In the genomic region with DNA sequence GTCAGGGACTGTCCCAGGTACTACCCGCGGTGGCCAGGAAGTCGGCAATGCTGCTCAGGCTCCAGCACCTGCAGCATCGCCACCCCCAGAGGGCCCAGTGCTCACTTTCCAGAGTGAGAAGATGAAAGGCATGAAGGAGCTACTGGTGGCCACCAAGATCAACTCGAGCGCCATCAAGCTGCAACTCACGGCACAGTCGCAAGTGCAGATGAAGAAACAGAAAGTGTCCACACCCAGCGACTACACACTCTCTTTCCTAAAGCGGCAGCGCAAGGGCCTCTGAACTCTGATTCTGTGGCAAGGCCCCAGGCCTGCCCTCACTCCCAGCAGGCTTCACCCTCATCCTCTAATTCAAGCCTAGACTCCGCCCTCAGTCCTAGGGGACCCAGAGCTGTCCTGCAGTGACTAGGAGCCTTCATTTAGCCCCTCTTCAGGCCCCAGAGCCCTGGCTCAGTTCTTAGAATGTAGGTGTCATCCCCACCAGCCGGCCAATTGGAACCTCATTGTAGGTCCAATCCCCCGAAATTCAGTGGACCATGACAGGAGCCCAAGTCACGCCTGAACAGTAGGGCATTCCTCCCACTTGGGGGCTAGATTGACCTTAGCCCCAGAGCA, we compare ENCODE assay signal across 8 mouse cellular contexts. TPM values are rescaled to one million over a fixed set of nuclear protein-coding genes. Genes with fewer than 3 reads are reported as not detected.
DNase-seq lines count a peak whose midpoint lies in the region; ATAC-seq and TF ChIP-seq lines count a peak whose summit lies in the region.

No protein-coding gene starts in this region.

- peak overlapping the region; percentile 98 for H3K4me2 ChIP-seq in heart, embryonic 11.5 days
- peak overlapping the region; percentile 95; the same call in 1 of the 2 replicates for H3K4me2 ChIP-seq in kidney, embryonic 14.5 days (replicated peaks; ENCODE audit: low read depth, low read length)
- H3K4me2 ChIP-seq in stomach, embryonic 14.5 days (replicated peaks; ENCODE audit: low read depth, low read length): peak overlapping the region; percentile 78; the same call in 1 of the 2 replicates

- peaks cover 29% of the 10 kb centered on the region for H3K36me3 ChIP-seq in heart, embryonic 11.5 days (ENCODE audit: control insufficient read depth, insufficient read depth, low read length)
- peaks cover 45% of the 10 kb centered on the region for H3K36me3 ChIP-seq in kidney, embryonic 14.5 days (ENCODE audit: control insufficient read depth, insufficient read depth, low read length)
- peaks cover 31% of the 10 kb centered on the region for H3K36me3 ChIP-seq in stomach, embryonic 14.5 days (ENCODE audit: control insufficient read depth, insufficient read depth, low read length)

- no peak for ATAC-seq in heart, embryonic 11.5 days (replicated peaks; ENCODE audit: insufficient number of reproducible peaks, low FRiP score, low TSS enrichment)
- ATAC-seq in kidney, embryonic 14.5 days (ENCODE audit: low FRiP score, low TSS enrichment): no peak
- ATAC-seq in stomach, embryonic 14.5 days (ENCODE audit: insufficient number of reproducible peaks, insufficient read depth, low FRiP score, low read depth): no peak

- TF ChIP-seq CTCF in left cerebral cortex, adult 2 months (IDR thresholded peaks at IDR 0.05): peak; percentile 21

- intact Hi-C loops in left cerebral cortex, adult 2 months (cut with DNase I): loop anchor here (10.0 kb wide), 1 partner anchor 255 kb away; a partner anchor contains a TSS
- intact Hi-C loops in left cerebral cortex, postnatal 36 days (cut with DNase I): loop anchor here (5.0 kb wide), 1 partner anchor 273 kb away; a partner anchor contains a TSS

- H3K27ac ChIP-seq in left cerebral cortex, adult 2 months: peak overlapping the region; percentile 76
- H3K27ac ChIP-seq in heart, embryonic 11.5 days (ENCODE audit: low read depth, low read length): no peak overlapping the region; the same call in 1 of the 2 replicates
- H3K27ac ChIP-seq in kidney, embryonic 14.5 days (ENCODE audit: low read depth, low read length): peak overlapping the region; percentile 38; the same call in 1 of the 2 replicates
- H3K27ac ChIP-seq in stomach, embryonic 14.5 days (ENCODE audit: low read length): no peak overlapping the region; the same call in 1 of the 2 replicates

- H3K4me3 ChIP-seq in left cerebral cortex, adult 2 months: peak overlapping the region; percentile 81
- no peak overlapping the region for H3K4me3 ChIP-seq in heart, embryonic 11.5 days (ENCODE audit: low read depth, low read length)
- H3K4me3 ChIP-seq in kidney, embryonic 14.5 days (ENCODE audit: low read length): peak overlapping the region; percentile 12
- H3K4me3 ChIP-seq in stomach, embryonic 14.5 days (ENCODE audit: low read depth, low read length): no peak overlapping the region

- H3K9me3 ChIP-seq in heart, embryonic 11.5 days (replicated peaks; ENCODE audit: control insufficient read depth, low read length): no peaks in the 10 kb centered on the region
- no peaks in the 10 kb centered on the region for H3K9me3 ChIP-seq in kidney, embryonic 14.5 days (ENCODE audit: control insufficient read depth, low read length)
- no peaks in the 10 kb centered on the region for H3K9me3 ChIP-seq in stomach, embryonic 14.5 days (ENCODE audit: control insufficient read depth, low read depth, low read length)

- no peaks in the 10 kb centered on the region for H3K27me3 ChIP-seq in heart, embryonic 11.5 days (ENCODE audit: control insufficient read depth, insufficient read depth, low read length)
- H3K27me3 ChIP-seq in kidney, embryonic 14.5 days (ENCODE audit: control insufficient read depth, insufficient read depth, low read length): no peaks in the 10 kb centered on the region
- H3K27me3 ChIP-seq in stomach, embryonic 14.5 days (ENCODE audit: control insufficient read depth, insufficient read depth, low read length): no peaks in the 10 kb centered on the region

- WGBS in heart, embryonic 11.5 days (ENCODE audit: insufficient replicate concordance): 65% methylated on average over 15 of the region's 15 CpGs
- 52% methylated on average over 15 of the region's 15 CpGs for WGBS in kidney, embryonic 14.5 days
- 70% methylated on average over 15 of the region's 15 CpGs for WGBS in stomach, embryonic 14.5 days

- peaks cover 30% of the 10 kb centered on the region for H3K4me1 ChIP-seq in heart, embryonic 11.5 days (ENCODE audit: control insufficient read depth, insufficient read depth, low read length)
- H3K4me1 ChIP-seq in kidney, embryonic 14.5 days (ENCODE audit: control insufficient read depth, insufficient read depth, low read length): peaks cover 35% of the 10 kb centered on the region
- H3K4me1 ChIP-seq in stomach, embryonic 14.5 days (ENCODE audit: control insufficient read depth, insufficient read depth, low read length): peaks cover 22% of the 10 kb centered on the region

- H3K9ac ChIP-seq in heart, embryonic 11.5 days (ENCODE audit: low read depth, low read length): no peak overlapping the region
- no peak overlapping the region for H3K9ac ChIP-seq in kidney, embryonic 14.5 days (ENCODE audit: low read depth, low read length)
- no peak overlapping the region for H3K9ac ChIP-seq in stomach, embryonic 14.5 days (replicated peaks; ENCODE audit: low read depth, low read length)

- DNase-seq in left cerebral cortex, adult 2 months (ENCODE audit: extremely low spot score in 1 of 2, low spot score in 2 of 2): no peak
- no peak for DNase-seq in left cerebral cortex, postnatal 36 days (ENCODE audit: low spot score in 2 of 2)
- DNase-seq in lung, postnatal 25 days (ENCODE audit: low spot score): peak; percentile 85
- DNase-seq in layer of hippocampus, postnatal 14 days (ENCODE audit: low spot score in 2 of 2): no peak
- DNase-seq in urinary bladder, adult 18-20 months (ENCODE audit: low spot score in 2 of 2): no peak

RNA-seq across cellular contexts. Expression of a gene that starts 0.9 kb away (rescaled TPM):
- 100 to 1,000 TPM in 1 of 2 experiments, 10 to 100 TPM in 1; 94.9 to 108 TPM for total RNA-seq in left cerebral cortex, adult 2 months (2021)
- 100 to 1,000 TPM in 1 of 2 experiments, 10 to 100 TPM in 1; 93.5 to 107 TPM for total RNA-seq in left cerebral cortex, postnatal 36 days (2021)
- polyA plus RNA-seq in heart, embryonic 11.5 days (2014; fragmentation: Nextera tagmentation; extraction: Ambion mirVana): 9.6 and 10.1 TPM in 2 replicates
- 12.5 and 12.8 TPM in 2 replicates for polyA plus RNA-seq in kidney, embryonic 14.5 days (2014; fragmentation: Nextera tagmentation; extraction: Ambion mirVana)
- polyA plus RNA-seq in stomach, embryonic 14.5 days (2014; fragmentation: Nextera tagmentation; extraction: Ambion mirVana): 10.0 TPM in 2 replicates
- total RNA-seq in layer of hippocampus, postnatal 14 days (2021): 10 to 100 TPM; 82.6 to 85.8 TPM

RNA-seq across cellular contexts. Expression of a gene that starts 5.2 kb away (rescaled TPM):
- total RNA-seq in left cerebral cortex, adult 2 months (2021): 10 to 100 TPM; 64.7 to 72.5 TPM
- 10 to 100 TPM; 67.5 to 73.7 TPM for total RNA-seq in left cerebral cortex, postnatal 36 days (2021)
- polyA plus RNA-seq in heart, embryonic 11.5 days (2014; fragmentation: Nextera tagmentation; extraction: Ambion mirVana): 31.8 and 35.1 TPM in 2 replicates
- 46.1 and 49.1 TPM in 2 replicates for polyA plus RNA-seq in kidney, embryonic 14.5 days (2014; fragmentation: Nextera tagmentation; extraction: Ambion mirVana)
- polyA plus RNA-seq in stomach, embryonic 14.5 days (2014; fragmentation: Nextera tagmentation; extraction: Ambion mirVana): 40.0 and 41.3 TPM in 2 replicates
- total RNA-seq in layer of hippocampus, postnatal 14 days (2021): 10 to 100 TPM; 66.4 to 68.2 TPM

RNA-seq across cellular contexts. Expression of a gene that starts 23.5 kb away (rescaled TPM):
- 100 to 1,000 TPM; 208 to 212 TPM for total RNA-seq in left cerebral cortex, adult 2 months (2021)
- total RNA-seq in left cerebral cortex, postnatal 36 days (2021): 100 to 1,000 TPM; 158 to 227 TPM
- 106 and 124 TPM in 2 replicates for polyA plus RNA-seq in heart, embryonic 11.5 days (2014; fragmentation: Nextera tagmentation; extraction: Ambion mirVana)
- 127 and 183 TPM in 2 replicates for polyA plus RNA-seq in kidney, embryonic 14.5 days (2014; fragmentation: Nextera tagmentation; extraction: Ambion mirVana)
- 126 and 139 TPM in 2 replicates for polyA plus RNA-seq in stomach, embryonic 14.5 days (2014; fragmentation: Nextera tagmentation; extraction: Ambion mirVana)
- total RNA-seq in layer of hippocampus, postnatal 14 days (2021): 100 to 1,000 TPM; 182 to 189 TPM

RNA-seq across cellular contexts. Expression of a gene that starts 33.7 kb away (rescaled TPM):
- total RNA-seq in left cerebral cortex, adult 2 months (2021): 1 to 10 TPM; 3.4 to 4.1 TPM
- total RNA-seq in left cerebral cortex, postnatal 36 days (2021): 1 to 10 TPM; 3.3 to 3.4 TPM
- 0.44 and 0.74 TPM in 2 replicates for polyA plus RNA-seq in heart, embryonic 11.5 days (2014; fragmentation: Nextera tagmentation; extraction: Ambion mirVana)
- polyA plus RNA-seq in kidney, embryonic 14.5 days (2014; fragmentation: Nextera tagmentation; extraction: Ambion mirVana): 0.89 and 2.0 TPM in 2 replicates
- 2.2 and 2.3 TPM in 2 replicates for polyA plus RNA-seq in stomach, embryonic 14.5 days (2014; fragmentation: Nextera tagmentation; extraction: Ambion mirVana)
- 1 to 10 TPM; 4.9 to 5.6 TPM for total RNA-seq in layer of hippocampus, postnatal 14 days (2021)

RNA-seq across cellular contexts. Expression of a gene that starts 44.2 kb away (rescaled TPM):
- total RNA-seq in left cerebral cortex, adult 2 months (2021): 10 to 100 TPM; 28.4 to 32.7 TPM
- total RNA-seq in left cerebral cortex, postnatal 36 days (2021): 10 to 100 TPM; 29.2 to 33.3 TPM
- polyA plus RNA-seq in heart, embryonic 11.5 days (2014; fragmentation: Nextera tagmentation; extraction: Ambion mirVana): 149 and 178 TPM in 2 replicates
- 15.7 and 16.4 TPM in 2 replicates for polyA plus RNA-seq in kidney, embryonic 14.5 days (2014; fragmentation: Nextera tagmentation; extraction: Ambion mirVana)
- polyA plus RNA-seq in stomach, embryonic 14.5 days (2014; fragmentation: Nextera tagmentation; extraction: Ambion mirVana): 9.3 and 10.1 TPM in 2 replicates
- 10 to 100 TPM; 28.0 to 37.5 TPM for total RNA-seq in layer of hippocampus, postnatal 14 days (2021)

Comparison
In these comparisons a context has a peak if more than half of its experiments do, and no peak if none do; other contexts are left out.
1. H3K27ac ChIP-seq: peak in left cerebral cortex, adult 2 months (single experiment) and kidney, embryonic 14.5 days (single experiment); none in heart, embryonic 11.5 days (single experiment) and stomach, embryonic 14.5 days (single experiment).
2. H3K4me3 ChIP-seq: peak in left cerebral cortex, adult 2 months (single experiment) and kidney, embryonic 14.5 days (single experiment); none in heart, embryonic 11.5 days (single experiment) and stomach, embryonic 14.5 days (single experiment).
3. Peak in every context shown above with its lines, with median percentiles within 50 percentile points of each other: H3K4me2 ChIP-seq.